Mouse (Mus musculus) ES-Bruce4 (cell line): ENCODE measurements around the gene Miga2.

ENCODE experiments used
- CTCF ChIP-seq: IDR thresholded peaks from one replicate; pipeline ENCODE4 v1.8.1; 2011; ENCODE audit warnings: low read depth, low read length
- POLR2A ChIP-seq: IDR thresholded peaks from one replicate; pipeline ENCODE4 v1.8.1; 2011; ENCODE audit warnings: low read length; ENCODE audit not compliant: insufficient read depth

DNA sequence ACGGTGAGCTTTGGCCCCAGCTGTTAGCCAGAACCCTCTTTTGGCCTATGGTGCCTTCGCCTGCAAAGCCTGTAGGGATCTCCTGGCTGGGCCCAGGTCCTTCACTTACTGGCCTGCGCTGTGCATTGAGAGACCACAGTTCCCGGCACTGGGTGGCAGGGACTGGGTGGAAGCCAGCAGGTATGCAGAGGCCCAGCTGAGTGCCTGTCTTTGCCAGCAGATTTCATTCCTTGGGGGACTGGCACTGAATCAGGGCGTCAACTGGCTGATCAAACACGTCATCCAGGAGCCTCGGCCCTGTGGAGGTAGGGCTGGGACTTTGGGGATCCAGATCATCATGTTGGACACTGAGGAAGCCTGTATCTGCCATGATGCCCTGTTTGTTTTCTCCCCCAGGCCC lies 31.7 kb downstream of the Miga2 start:
- TF ChIP-seq POLR2A (no peak), CTCF (no peak)
